Mouse (Mus musculus) megakaryocyte, adult 5-6 weeks (primary cell): ENCODE data around the gene Phykpl. TPM values are rescaled to one million over a fixed set of nuclear protein-coding genes. Genes with fewer than 3 reads are reported as not detected.

ENCODE experiments used
- ATAC-seq: 2 replicates; pipeline ENCODE4 v1.8.0; 2016; ENCODE audit warnings: mild to moderate bottlenecking, inconsistent platforms; ENCODE audit not compliant: poor library complexity, severe bottlenecking
- total RNA-seq, 2 experiments: library from RNA; stranded (forward) in 1 of 2; stranded (reverse) in 1 of 2; fragments of 153-499, 151-499 nt in 1 of 2; fragments of 221-1000, 200-1000 nt in 1 of 2; gene quantifications; 2 replicates each; pipeline versions ENCODE4 v1.2.3 to v1.2.4; 2015 to 2017

Phykpl gene
- total RNA-seq, 2 experiments from 2014 or later = 8.5 to 9.0 TPM

DNA sequence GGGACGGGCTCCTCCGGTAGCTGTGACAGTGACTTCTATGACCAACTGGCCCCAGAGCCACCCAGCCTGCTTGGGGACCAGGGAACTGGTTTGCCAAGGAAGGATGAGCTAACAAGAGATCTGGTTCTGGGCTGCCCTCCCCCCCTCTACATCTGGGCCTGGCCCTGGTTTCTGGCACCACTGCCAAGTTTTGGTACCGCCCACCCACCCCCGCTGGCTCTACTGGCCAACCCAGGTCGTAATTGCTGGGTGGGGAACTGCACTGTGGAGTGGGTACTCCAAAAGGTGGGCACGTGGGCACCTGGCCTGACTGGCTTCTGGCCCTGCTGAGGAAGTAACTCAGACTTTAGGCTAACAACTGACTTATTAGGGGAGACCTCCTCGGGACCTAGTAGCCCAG, 56.2 kb downstream of the Phykpl start:
- no peak for ATAC-seq

DNA sequence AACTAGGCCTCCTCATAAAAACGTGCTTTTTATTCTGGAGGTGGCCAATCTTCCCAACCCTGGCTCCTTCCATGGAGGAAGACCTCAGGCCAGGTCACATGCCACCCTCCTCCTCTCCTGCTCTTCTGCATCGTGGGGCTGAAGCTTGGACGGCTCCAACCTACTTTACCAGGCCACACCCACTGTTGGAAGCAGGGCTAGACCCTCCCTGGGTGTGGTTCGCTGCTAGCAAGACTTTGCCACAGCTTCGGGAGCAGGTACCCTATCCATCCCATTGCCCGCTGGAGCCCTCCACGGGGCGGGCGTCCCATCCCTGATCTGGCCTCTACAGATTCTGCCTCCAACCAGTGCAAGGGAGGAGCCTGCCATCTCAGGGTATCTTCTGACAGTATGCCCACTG, 58.6 kb downstream of the Phykpl start:
- no peak for ATAC-seq

DNA sequence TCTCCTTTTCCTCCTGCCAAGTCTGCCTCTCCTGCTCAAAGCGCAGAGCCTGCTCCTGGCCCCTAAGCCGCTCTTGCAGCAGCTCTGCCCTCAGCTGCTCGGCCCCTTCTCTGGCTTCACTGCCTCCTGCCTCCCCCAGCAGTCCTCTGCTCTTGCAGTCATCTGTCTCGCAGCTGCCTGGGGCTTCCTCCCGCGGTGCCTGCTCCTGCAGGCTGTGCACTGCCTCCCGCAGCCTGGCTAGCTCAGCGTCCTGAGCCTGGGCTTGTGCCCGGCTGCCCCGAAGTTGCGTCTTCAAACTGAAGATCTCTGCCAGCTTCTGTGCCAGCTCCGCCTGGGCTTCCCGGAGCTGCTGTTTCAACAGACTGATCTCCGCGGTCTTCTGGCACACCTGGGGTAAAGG, 59.2 kb downstream of the Phykpl start:
- peak; percentile 37 for ATAC-seq

DNA sequence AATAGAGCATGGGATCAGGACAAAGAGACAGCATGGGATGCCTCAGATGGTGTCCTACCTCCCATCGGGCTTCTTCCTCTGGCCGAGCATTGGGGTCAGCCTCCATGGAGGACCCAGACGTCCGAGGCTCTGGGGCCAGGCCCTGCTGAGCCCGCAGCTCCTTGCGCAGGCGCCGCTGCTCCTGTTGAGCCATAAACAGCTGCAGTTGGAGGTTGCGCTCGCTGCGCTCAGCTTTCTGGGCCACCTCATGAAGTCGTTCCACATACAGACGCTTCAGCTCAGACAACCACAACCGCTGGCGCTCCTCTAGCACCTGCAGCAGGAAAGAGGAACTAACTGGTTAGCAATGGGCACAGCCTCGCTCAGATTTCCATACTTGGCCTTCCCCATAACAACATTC, 59.7 kb downstream of the Phykpl start:
- ATAC-seq = peak; percentile 91

DNA sequence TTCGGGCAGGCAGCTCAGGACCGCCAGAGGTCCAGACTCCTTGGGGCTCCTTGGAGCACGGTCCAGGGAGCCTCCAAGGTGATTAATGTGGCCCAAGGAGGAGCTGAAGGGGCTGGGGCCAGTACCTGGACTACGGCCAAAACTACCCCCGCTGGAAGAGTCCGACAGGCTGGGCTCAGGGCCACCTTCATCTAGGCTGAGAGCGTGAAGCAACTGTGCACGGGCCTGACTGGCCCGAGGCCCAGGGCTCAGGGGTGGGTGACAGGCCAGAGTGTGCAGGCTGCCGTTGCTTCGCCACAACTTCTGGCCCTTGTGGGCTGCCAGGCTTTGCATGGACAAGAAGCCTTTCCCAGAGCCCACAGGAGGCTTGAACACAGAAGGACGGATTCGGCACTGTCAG, 60.7 kb downstream of the Phykpl start:
- ATAC-seq = no peak

DNA sequence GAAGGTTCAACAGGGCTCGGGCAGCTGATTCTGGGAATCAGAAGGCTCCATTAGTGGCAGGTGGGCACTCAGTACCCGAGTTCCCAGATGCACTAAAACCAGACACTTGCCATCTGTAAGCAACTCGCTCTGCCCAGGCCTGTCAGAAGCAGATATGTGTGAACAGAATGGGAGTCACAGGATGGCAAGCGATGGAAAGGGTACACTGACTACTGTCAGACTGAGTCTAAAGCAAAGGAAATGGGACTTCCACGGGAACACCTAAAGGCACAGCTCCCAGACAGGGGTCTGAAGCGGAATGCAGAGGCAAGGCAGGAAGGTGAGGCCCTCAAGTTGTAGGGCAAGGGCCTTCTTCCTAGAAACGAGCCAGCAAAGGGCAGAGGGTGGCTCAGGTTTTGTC, 61.7 kb downstream of the Phykpl start:
- no peak for ATAC-seq

DNA sequence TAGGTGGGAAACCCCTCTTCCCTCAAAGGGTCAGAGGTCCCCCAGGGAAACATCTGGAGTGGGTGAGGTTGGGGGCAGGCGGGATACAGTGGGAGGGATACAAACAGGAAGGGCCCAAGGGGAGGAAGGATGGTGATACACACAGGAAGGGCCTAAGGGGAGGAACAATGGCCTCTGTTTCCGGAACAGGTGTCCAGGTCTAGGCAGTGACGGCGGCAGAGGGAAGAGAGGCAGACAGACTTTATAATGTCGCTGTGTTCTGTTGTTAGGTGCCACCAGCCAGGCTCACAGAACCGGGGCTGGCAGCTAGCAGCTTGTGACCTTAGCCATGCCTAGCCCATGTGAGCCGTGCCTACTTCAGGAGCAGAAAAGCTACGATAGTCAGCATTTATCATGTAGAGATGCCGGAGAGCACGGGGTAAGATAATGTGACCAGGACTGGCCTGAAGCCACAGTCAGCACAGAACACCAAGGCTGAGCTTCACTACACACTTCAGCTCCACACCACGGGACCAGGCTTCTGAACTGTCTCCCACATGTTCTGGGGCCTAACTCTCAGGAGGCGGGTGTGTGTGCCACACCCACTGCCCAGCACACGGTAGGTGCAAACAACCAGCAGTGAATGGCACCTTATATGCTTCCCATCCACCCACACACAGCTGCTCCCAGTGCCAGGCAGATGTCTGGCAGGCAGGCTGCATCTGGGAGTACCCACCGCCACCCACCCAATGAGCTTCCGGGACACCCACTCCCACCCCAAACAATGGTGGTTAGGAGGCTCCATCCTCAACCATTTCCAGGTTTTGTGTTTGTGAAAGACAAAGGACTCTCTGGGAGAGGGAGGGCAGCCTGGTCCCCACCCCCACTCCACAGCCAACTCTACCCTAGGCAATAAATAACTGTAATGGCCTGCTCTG, 62.5 kb downstream of the Phykpl start:
- no peak for ATAC-seq

DNA sequence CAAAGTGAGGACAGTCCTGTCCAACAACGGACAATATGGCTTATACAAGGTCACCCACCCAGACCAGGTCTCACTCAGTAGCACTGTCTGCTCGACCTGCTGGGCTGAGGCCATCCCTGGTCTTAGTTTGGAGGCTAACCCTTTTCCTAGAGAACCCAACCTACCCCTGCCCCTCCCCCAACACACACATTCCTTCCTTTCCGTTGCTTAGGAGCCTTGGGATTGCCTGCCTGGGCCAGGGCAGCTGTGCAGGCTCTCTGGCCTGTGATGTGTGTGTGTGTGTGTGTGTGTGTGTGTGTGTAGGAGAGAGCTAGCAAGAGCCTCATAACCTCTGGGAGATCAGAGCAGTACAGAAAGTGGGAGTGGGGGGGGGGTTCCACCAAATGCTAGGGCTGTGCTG, 64.0 kb downstream of the Phykpl start:
- no peak for ATAC-seq

DNA sequence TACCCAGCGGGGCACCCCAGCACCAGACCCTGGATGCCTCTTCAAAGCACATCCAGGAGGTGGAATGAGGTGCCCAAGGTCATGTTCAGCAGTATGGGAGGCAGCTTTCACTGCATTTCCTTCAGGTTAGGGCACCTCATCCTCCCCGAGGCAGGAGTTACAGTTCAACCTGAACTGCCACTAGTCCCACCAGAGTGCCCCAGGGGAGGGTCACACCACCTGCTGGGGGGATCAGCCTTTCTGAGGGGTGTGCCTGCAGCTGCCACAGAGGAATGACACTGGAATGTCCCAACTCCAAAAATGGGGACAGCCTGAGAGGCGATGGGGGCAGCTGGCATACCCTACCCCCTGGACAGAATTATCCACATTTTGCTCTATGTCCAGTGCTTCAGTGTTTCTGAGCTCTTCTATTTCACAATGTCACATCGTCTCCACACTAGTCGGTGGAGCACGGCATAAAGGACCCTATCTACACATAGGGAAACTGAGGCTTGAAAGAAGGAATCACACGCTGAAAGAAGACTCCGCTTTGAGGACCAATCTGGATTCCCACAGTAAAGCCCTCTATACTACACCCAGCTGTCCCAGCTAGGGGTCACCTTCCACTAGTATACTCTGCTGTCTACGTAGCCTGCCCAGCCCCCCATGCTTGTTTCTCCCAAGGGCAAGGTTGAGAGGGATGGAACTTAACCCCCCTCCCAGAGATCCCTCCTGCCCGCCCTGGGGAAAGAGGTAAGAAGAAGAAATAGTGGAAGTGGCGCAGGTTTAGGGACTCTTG, 64.7 kb downstream of the Phykpl start:
- no peak for ATAC-seq

DNA sequence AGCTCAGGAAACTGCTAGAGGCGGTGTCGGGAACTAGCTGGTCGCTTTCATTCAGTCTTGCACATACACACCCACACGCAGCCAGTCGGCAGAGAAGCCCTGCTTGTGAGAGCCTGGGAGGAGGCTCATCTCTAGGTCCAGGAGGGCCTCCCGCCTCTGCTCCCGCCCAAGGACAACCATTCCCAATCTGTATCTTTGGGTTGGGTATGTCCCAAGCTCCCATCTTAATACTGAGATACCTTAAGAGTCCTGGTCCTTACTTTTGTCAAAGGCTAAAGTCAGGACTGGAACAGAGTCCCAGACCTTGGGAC, 65.3 kb downstream of the Phykpl start:
- peak; percentile 45; the same call in 1 of the 2 replicates for ATAC-seq

DNA sequence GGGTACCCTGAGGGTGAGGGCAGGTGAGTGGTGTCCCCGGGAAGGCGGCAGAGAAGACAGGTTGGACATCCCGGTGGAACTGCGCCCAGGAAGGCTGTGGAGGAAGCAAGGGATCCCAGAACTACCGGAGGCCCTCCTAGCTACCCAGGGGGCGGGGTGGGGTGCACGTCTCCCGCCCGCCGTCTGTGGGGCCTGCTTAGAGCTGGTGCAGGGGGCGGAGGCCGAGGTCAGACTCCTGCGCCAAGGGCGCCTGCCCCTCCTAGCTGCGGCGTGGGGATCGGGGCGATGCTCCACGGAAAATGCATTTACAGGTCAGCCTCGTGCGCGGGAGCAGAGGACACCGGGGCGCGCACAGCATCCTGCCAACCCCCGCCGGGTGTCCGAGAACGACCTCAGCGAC, 65.7 kb downstream of the Phykpl start:
- ATAC-seq = peak; percentile 15; the same call in 1 of the 2 replicates

DNA sequence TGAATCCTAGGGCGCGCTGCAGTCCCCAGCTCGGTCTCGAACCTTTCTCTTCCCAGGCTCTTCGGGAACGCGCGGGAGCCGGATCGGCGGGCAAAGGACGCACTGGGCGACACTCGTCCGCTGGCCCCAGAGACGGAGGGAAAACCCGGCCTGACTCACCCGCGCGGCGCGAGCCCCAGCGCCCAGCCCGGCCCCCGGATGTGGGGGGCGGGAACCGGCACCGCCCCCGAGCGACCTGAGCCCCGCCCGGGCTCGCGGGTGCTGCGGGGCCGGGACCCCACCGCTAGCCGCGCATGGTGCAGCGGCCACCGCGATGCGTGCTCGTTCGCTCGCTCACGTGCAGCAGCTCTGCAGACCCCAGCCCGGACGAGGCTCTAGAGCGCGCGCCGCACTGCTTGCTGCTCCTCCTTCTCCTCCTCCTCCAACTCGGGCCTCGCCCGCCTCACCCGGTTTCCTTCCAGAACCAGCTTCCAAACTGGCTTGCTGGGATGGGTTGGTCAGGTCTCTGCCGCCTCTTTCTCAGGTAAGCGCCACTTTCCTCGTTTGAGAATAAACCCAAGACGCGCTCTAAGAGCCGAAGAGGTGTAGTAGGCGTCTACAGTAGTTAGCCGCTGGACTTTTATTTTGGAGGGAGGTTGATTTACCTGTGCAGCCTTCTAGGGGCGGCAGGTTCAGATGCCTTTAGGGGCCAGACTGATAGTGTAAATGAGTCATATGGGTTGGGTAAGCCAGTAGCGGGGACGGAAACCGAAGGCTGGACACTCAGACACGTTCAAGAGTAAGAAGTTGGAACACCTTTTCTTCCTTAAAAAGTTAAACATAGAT, 66.3 kb downstream of the Phykpl start, which contains the start of the genes N4bp3 and D930048N14Rik:
Gene N4bp3, minus strand, starts transcription at position 152 of the 825 bp plus-strand sequence.
Gene D930048N14Rik, plus strand, starts transcription at position 264 of the 825 bp plus-strand sequence.
- ATAC-seq = peak; percentile 80

DNA sequence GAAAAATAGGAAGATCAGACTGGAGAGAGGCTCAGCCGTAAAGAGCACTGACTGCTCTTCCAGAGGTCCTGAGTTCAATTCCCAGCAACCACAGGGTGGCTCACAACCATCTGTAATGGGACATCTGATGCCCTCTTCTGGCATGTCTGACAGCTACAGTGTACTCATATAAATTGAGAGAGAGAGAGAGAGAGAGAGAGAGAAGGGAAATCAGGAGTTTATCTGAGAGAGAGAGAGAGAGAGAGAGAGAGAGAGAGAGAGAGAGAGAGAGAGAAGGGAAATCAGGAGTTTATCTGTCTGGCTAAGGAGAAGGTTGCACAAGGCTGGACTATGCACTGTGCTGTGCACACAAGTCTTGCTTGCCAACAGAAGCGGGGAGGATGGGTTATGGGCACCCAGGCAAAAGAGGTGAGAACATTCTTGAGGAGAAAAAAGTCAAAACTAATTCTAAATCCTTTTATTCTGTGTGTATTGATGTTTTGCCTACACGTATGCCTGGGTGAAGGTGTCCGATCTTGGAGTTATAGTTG, 68.4 kb downstream of the Phykpl start:
- ATAC-seq = no peak

DNA sequence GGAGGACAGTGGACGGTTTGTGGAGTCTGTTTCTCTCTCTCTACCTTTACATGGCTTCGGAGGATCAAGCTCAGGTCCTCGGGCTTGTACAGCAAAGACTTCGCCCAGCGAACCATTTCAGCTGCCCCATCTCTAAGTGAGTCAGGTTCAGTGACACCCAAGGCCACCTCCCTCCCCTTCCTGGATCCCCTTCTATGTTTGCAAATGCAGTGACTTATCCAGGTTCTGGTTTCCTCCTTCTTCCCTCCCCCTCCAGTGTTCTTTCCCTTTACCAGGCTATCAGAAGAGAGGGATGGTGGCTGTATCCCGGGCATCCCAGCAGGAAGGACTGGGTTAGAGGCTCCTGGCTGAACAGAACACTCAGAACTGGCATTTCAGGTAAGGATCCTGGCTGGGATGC, 69.2 kb downstream of the Phykpl start:
- no peak for ATAC-seq

Other genes with a start within 250 kb of the Phykpl start
- 319 and 341 TPM in 2 replicates for gene Hnrnpab, start 22.1 kb downstream of the Phykpl start, total RNA-seq (2015)
- 548 and 571 TPM in 2 replicates for gene Hnrnpab, start 22.1 kb downstream of the Phykpl start, total RNA-seq (2017)
- gene Nhp2, start 35.0 kb downstream of the Phykpl start, total RNA-seq (2015) = 45.3 and 50.5 TPM in 2 replicates
- gene Nhp2, start 35.0 kb downstream of the Phykpl start, total RNA-seq (2017) = 38.1 and 52.6 TPM in 2 replicates
- 50.8 and 63.1 TPM in 2 replicates for gene Rmnd5b, start 51.1 kb downstream of the Phykpl start, total RNA-seq (2015)
- 19.2 and 35.5 TPM in 2 replicates for gene Rmnd5b, start 51.1 kb downstream of the Phykpl start, total RNA-seq (2017)
- gene N4bp3, start 66.1 kb downstream of the Phykpl start, total RNA-seq (2015) = 0.80 and 1.3 TPM in 2 replicates
- 0.45 and 2.9 TPM in 2 replicates for gene N4bp3, start 66.1 kb downstream of the Phykpl start, total RNA-seq (2017)
- 0.33 and 0.43 TPM in 2 replicates for gene D930048N14Rik, start 66.2 kb downstream of the Phykpl start, total RNA-seq (2015)
- 0.26 TPM in 1 of 2 replicates, not detected in the other for gene D930048N14Rik, start 66.2 kb downstream of the Phykpl start, total RNA-seq (2017)
- gene 0610009B22Rik, start 104.1 kb downstream of the Phykpl start, total RNA-seq (2015) = 25.9 and 30.3 TPM in 2 replicates
- gene 0610009B22Rik, start 104.1 kb downstream of the Phykpl start, total RNA-seq (2017) = 14.7 and 18.4 TPM in 2 replicates
- 15.4 and 15.5 TPM in 2 replicates for gene Sec24a, start 178.9 kb downstream of the Phykpl start, total RNA-seq (2015)
- gene Sec24a, start 178.9 kb downstream of the Phykpl start, total RNA-seq (2017) = 5.1 and 6.3 TPM in 2 replicates
- 103 and 111 TPM in 2 replicates for gene Sar1b, start 178.9 kb downstream of the Phykpl start, total RNA-seq (2015)
- 47.7 and 53.2 TPM in 2 replicates for gene Sar1b, start 178.9 kb downstream of the Phykpl start, total RNA-seq (2017)